Mouse (Mus musculus) retina, postnatal 7 days (tissue): ENCODE data around the gene Vmn1r115.
"Not testable (repeated sequence)": the region's sequence is repeated elsewhere in the genome, so short reads cannot be mapped to it uniquely, and the experiment has no call there.

Source experiments
- DNase-seq: peaks from one replicate; pipeline ENCODE4 v3.0.0-alpha.2; 2012; ENCODE audit warnings: low read depth, low spot score

Vmn1r115 gene

DNA sequence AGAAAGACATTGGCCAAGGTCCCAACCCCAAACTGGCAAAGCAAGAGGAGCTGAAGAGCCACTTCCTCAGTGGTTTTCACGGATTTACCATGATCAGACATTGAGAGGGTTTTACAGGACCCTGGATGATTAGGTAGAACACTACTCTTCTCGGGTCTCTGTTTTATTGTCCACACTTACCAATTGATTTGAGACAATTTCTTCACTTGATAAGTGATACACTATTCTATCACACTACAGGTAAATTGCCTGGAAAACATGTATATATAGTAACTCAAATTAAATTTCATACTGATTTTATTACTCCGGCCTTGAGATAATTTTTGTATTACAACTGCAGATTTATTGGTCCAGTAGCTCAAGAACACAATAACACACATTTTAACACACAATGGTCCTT lies at the start of gene Vmn1r115:
Vmn1r115 (minus strand) TSS at position 101 of the 400 bp plus-strand sequence.
- not testable (repeated sequence) for DNase-seq

DNA sequence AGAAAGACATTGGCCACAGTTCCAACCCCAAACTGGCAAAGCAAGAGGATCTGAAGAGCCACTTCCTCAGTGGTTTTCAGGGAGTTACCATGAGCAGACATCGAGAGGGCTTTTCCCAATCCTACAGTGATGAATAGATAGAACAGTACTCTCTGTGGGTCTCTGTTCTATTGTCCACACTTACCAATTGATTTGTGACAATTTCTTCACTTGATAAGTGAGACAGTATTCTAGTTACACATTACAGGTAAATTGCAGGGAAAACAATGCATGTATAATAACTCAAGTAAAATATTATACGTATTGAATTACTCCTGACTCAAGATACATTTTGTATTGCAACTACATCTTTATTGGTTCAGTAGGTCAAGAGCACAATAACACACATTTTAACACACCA lies 39.2 kb upstream of the Vmn1r115 start, which contains the start of gene Vmn1r117:
Vmn1r117 (minus strand) TSS at position 101 of the 400 bp plus-strand sequence.
- DNase-seq: not testable (repeated sequence)

DNA sequence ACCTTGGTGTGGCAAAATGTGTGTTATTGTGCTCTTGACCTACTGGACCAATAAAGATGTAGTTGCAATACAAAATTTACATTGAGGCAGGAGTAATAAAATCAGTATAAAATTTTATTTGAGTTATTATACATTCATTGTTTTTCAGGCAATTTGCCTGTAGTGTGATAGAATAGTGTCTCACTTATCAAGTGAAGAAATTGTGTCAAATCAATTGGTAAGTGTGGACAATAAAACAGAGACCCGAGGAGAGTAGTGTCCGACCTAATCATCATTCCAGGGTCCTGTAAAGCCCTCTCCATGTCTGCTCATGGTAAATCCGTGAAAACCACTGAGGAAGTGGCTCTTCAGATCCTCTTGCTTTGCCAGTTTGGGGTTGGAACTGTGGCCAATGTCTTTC lies 27.2 kb upstream of the Vmn1r115 start, which contains the start of gene Vmn1r116:
Vmn1r116 (plus strand) TSS at position 301 of the 400 bp plus-strand sequence.
- DNase-seq: not testable (repeated sequence)

DNA sequence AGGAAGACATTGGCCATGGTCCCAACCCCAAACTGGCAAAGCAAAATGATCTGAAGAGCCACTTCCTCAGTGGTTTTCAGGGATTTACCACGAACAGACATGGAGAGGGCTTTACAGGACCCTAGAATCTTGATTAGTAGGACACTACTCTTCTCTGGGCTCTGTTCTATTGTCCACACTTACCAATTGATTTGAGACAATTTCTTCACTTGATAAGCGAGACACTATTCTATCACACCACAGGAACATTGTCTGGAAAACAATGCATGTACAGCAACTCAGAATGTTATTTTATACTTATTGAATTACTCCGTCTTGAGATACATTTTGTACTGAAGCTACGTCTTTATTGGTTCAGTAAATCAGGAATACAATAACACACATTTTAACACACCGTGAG lies 32.7 kb downstream of the Vmn1r115 start, which contains the start of gene Vmn1r114:
Vmn1r114 (minus strand) TSS at position 101 of the 400 bp plus-strand sequence.
- not testable (repeated sequence) for DNase-seq
